Mouse (Mus musculus): ENCODE measurements around the gene Arhgap33. TPM values are rescaled to one million over a fixed set of nuclear protein-coding genes. Genes with fewer than 3 reads are reported as not detected.
A peak's percentile ranks its signal among the peaks of the same experiment; 100 is the strongest.
"Not testable (repeated sequence)": the region's sequence is repeated elsewhere in the genome, so short reads cannot be mapped to it uniquely, and the experiment has no call there.

Arhgap33 gene
- total RNA-seq, 4 experiments from 2014 or later = 0.32 to 0.60 (median 0.36) TPM

- peak; percentile 65 for DNase-seq (ENCODE audit: low spot score)
Observed at GRCm38 (mm10) chr7:30553021-30553589, 18.2 kb upstream of the Arhgap33 start.

GRCm38 (mm10) chr7:30552102-30553020 is 17.5 kb upstream of the Arhgap33 start, which contains the start of the genes Hspb6 and Proser3:
TSS of gene Hspb6 (plus strand) at chr7:30552178.
TSS of gene Proser3 (minus strand) at chr7:30552299.
- DNase-seq (ENCODE audit: low spot score) = peak; percentile 99

GRCm38 (mm10) chr7:30551445-30552101 is 16.7 kb upstream of the Arhgap33 start:
- DNase-seq (ENCODE audit: low spot score) = no peak

DNA sequence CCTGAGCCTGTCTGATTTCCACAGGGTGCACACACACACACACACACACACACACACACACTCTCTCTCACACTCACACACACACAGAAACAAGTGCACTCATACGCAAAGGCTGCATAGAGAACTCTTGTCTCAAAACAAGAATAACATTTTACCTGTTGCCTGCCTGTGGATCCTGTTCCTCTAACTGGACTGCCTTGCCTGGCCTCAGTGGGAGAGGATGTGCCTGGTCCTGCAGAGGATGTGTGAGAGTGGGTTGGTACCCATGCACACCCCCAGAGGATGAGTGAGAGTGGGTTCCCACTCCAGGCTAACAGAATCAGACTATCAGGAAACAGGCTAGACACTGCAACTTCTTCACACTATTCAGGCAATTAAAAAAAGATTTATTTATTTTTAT is 15.7 kb upstream of the Arhgap33 start:
- no peak for DNase-seq (ENCODE audit: low spot score)

DNA sequence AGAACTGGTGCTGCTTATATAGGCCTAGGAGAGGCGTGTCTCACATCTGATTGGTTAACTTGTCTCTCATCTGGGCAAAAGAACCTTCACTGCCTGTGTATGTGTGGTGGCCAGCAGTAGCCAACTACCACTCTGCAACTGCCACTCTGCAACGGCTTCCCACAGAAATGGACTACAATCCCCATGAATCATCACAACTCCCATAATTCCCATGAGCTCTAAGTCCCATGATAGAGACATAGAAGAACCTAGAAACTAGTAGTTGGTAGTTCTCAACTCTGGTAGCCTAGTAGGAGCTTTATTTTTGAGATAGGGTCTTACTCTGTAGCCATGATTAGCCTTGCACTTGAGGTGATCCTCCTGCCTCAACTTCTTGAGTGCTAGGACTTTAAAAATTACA is 15.0 kb upstream of the Arhgap33 start:
- no peak for DNase-seq (ENCODE audit: low spot score)

- no peak for DNase-seq (ENCODE audit: low spot score)
Observed at GRCm38 (mm10) chr7:30544327-30544726, 9.5 kb upstream of the Arhgap33 start.

GRCm38 (mm10) chr7:30540572-30540971 is 5.7 kb upstream of the Arhgap33 start:
- DNase-seq (ENCODE audit: low spot score) = no peak

- no peak for DNase-seq (ENCODE audit: low spot score)
Observed at GRCm38 (mm10) chr7:30533941-30534632, 773 bp downstream of the Arhgap33 start.

- no peak for DNase-seq (ENCODE audit: low spot score)
Observed at GRCm38 (mm10) chr7:30532931-30533330, 1.9 kb downstream of the Arhgap33 start.

DNA sequence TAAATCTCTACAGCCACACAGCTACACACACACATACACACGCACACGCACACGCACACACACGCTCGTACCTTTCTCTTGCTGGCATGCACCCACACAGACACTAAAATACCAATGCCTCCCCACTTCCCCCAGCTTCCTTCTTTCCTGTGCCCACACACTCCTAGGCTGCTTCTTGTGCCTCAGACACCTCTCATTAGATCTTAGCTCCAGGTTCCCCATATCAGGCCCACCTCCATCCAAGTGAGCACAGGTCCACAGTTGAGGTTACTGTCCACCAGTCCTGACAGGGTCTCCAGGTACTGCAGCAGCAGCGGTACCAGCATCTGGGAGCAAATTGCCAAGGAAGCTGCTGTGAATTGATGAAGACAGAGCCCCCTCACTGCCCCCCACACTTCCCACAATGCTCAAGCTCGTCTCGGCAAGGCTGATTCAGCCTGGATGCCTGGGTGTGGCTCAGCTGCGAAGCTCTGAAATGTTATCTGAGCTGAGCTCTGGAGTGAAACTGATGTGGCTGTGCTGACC is 3.5 kb downstream of the Arhgap33 start:
- no peak for DNase-seq (ENCODE audit: low spot score)

- no peak for DNase-seq (ENCODE audit: low spot score)
Observed at GRCm38 (mm10) chr7:30526981-30527380, 7.9 kb downstream of the Arhgap33 start.

GRCm38 (mm10) chr7:30526399-30526798 is 8.5 kb downstream of the Arhgap33 start:
- DNase-seq (ENCODE audit: low spot score) = no peak

DNA sequence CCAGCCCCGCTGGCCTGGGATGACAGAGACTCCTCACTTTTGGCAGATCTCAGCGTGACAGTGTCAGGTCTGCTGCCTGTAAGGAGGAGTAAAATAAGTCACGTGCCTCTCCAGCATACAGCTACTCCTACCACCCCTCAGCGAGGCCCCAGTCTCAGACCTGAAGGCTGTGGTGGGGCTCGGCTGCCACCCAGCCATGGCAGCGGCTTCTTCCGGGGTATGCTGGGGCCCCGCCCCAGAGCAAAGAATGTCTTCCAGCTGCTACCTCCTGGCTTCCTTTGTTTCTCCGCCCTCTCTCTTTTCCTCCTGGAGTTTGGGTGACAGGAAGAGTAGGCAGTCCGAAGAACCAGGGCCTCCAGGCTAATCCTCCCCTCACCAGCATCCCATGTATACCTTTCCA is 8.9 kb downstream of the Arhgap33 start:
- no peak for DNase-seq (ENCODE audit: low spot score)

DNA sequence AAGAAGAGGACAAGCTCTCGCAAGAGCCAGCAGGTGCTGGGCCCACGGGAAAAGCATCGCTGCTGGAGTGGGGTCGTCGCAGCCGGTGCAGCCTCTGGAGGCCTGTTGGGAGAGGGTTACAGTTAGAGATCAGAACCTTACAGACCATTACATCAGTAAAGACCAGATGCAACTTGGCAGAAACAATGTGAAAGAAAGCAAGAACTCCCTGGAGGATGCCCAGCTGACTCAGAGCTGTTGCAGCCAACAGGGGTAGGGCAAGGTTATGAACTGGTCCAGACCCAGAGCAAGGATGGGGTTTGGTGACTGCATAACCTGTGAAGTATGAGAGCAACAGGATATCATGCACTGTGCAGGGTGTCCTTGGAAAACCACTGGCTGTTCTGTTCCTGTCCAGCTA is 10.4 kb downstream of the Arhgap33 start:
- no peak for DNase-seq (ENCODE audit: low spot score)

DNA sequence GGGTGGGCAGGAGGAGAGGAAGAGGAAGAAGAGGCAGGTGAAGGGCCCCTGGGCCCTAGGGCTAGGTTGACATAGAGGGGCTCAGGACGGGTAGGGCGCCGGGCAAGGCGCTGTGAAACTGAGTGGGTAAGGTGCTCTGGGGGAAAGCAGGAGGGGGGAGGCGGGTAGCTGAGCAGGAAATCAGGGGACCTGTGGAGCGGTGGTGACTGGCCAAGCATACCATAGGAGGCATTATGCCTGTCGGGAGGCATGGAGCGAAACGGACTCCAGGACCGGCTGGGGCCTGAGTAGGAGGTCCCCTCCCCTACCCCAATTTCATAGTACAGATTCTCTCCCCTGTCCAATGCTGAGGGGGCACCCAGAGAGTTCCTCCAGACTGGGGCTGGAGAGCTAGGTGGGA is 12.0 kb downstream of the Arhgap33 start:
- DNase-seq (ENCODE audit: low spot score) = no peak

DNA sequence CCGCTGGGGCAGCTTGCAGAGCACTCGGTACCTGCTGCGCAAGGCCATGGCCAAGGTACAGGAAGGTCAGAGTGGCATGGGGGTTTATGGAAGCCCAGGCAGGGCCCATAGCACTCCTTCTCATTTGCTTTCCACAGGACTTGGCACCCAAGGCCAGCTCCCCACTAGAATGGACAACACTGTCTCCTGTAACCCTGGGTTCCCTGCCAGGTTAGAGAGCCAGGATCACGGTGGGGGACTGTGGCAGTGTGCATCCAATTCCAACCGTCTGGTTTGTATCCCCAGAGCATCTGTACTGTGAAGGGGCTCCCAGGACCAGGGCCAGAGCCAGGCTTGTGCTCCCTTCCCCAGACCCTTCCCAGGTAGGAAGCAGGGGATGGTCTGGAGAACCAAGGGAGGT is 14.0 kb downstream of the Arhgap33 start:
- no peak for DNase-seq (ENCODE audit: low spot score)

DNA sequence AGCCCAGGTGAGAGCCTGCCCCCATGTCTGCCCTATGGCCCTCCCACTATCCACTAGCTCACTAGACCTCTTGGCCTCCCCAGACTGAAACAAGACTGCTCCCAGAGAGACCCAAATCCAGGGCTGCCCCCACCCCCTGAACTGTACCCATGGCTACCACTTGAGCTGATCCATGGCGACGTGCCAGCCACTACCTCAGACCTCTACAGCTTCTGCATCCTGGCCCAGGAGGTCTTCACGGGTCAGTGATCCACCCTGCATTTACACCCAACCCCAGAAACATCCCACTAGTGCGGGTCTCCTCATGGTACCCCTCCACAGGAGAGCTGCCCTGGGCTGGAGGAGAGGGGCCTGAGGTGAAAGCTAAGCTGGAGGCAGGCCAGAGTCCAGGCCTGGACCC is 14.5 kb downstream of the Arhgap33 start:
- DNase-seq (ENCODE audit: low spot score) = no peak

DNA sequence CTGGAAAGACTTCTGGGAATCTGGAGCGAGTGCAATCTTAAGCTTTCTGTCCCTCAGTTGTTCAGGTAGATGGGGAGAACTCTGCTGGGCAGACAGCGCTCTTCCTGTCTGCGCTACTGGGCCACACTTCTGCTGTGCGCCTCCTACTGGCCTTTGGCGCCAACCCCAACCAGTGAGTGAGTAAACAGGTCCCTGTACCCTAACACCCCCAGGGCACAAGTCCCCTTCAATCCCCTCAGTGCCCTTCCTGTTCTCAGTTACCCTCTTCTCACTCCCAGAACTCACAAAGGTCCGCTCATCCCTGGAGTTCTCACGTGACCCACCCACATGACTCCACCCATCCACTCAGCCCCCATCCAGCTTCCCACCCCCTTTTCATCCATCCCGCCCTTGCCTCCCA is 16.5 kb downstream of the Arhgap33 start:
- DNase-seq (ENCODE audit: low spot score) = no peak

GRCm38 (mm10) chr7:30515003-30515760 is 19.7 kb downstream of the Arhgap33 start:
- no peak for DNase-seq (ENCODE audit: low spot score)

DNA sequence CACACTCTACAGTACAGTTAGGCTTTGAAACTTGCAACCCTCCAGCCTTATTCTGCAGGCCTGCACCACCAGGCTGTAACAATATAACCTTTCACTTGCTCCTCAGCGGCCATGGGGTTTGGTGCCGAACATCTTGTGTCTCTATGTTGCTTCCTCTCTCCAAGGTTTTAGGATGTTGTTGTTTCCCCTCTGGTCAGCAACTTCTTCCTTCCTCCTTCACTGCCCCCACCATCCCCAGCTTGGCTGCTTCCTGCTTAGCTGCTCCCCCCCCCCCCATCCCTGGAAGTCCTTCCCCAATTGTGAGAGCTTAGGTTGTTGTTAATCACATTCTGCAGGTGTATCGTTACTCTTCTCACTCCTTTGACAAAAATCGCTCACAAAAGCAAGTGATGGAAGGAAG is 26.8 kb downstream of the Arhgap33 start:
- DNase-seq (ENCODE audit: low spot score) = no peak

DNA sequence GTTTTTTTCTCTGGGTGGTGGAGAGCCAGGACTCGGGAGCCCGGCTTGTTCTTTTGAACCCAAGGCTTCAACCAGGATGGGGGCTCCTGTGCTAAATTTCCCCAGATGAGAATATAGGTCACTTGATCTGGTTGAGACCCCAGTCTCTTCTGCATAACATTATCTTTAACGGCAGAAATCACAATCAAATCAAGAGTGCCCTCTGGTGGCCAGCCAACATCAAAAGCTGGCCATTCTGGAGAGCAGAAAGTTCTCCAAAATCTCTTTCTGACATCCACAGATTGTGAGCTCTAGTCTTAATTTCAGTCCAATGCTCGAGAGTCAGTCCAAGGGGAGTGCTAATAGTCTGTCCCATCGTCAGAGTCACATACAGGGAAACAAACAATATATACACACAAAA is 33.7 kb downstream of the Arhgap33 start:
- DNase-seq (ENCODE audit: low spot score) = not testable (repeated sequence)
